Mouse (Mus musculus) thymus, postnatal 25 days (tissue): Measurements from ENCODE around the gene Shroom3.

ENCODE experiments used
- DNase-seq: peaks from one replicate; pipeline ENCODE4 v3.0.0; 2022

Gene Shroom3

DNA sequence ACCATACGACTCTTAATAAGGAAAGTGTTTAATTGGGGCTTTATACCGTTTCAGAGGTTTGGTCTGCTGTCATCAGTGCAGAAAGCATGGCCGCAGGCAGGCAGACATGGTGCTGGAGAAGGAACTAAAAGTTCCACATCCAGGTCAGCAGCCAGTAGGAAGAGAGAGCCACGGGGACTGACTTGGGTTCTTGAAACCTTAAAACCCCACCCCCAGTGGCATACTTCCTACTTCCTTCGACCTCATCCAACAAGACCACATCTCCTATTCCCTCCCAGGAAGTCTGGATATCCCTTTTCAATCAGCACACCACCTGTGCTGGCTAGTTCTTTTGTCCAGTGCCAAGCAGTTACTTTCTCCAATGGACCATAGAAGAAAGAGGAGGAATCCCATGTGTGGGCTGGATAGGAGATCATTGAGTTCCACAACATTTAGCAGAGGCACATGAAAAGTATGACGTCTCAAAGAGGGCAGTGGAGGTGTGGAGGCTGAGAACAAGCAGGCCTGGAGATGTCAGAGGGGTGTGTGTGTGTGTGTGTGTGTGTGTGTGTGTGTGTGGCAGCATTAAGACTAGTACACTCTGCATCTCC lies 76.0 kb downstream of the Shroom3 start:
- no peak for DNase-seq

DNA sequence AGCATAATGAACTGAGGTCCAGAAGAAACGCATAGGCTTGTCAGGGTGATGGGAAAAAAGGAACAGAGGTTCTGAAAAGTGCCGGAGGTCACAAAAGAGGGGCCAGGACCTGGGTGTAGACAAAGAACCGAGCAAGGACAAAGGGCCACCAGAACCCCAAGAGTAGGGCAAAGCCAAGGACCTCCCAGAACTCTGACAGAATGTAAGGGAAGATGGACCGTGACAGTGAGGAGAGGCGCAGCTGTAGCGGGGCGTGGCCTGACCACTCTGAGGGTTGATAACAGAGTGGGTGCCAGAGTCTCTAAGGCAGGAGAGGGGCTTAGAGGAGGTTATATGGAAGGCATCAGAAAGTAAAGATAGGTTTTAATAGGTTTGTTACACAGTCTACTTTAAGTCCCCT lies 77.3 kb downstream of the Shroom3 start:
- DNase-seq = no peak

DNA sequence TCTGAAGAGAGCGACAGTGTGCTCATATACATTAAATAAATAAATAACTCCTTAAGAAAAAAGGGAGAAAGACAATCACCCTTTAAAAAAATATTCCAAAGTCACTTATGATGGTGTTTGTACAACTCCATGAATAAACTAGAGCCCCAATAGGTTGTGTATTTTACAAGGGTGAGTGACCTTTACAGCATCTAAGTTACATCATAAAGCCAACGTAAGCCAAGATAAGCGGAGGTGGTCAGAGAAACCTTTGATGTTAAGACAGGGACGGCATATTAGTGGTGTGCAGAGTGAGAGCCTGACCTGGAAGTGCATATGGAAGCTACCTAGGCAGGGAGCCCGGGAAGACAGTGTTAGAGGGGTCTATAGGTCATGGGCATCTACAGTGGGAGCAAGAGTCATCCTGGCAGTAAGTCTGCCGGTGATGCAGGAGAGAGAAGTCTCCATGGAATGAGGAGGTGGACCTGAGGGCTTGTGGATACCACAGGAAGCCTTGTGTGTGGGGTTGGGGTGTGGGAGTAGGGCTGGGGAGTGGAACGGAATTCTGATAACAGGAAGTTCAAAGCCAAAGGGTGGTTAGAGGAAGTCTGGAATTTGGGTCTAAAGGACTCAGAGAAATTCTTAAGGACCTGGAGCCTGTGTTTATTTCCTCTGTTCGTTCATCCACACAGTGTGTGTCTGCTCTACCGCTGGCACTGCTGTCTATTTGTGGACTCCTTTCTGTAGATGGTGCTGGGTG lies 78.5 kb downstream of the Shroom3 start:
- no peak for DNase-seq

DNA sequence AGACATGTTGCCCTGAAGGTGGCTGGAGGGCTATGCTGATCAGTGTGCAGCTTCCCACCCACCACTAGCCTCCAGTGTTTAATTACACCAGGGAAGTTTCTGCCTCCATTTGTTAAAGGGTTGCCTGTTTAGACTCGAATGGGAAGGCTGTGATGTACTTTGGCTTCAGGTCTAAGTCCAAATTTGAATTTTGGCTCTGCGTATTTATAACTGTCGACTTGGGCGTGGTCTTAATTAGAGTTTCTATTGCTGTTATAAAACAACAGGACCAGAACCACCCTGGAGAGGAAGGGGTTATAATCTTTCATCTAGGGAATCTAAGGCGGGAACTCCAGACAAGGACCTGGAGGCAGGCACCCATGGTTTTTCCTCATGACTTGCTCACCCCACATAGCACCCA lies 79.2 kb downstream of the Shroom3 start:
- no peak for DNase-seq

DNA sequence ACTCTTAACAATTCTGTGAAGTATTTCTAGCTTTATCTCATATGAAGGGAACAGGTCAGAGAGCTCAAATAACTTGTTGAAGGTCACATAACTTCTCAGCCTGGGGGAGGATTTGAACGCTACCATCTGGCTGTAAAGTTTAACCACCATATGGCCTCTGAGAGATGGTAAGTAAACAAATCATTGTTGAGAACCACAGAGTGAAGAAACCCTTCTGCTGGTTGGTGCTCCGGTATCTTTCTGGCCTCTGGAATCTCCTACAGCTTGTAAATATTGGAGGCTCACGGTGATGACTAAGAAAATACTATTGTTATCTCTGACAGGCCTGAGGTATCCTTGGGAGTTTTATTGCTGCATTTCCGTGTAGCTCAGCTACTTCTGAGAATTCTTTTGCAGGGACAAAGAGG lies 80.3 kb downstream of the Shroom3 start:
- no peak for DNase-seq

DNA sequence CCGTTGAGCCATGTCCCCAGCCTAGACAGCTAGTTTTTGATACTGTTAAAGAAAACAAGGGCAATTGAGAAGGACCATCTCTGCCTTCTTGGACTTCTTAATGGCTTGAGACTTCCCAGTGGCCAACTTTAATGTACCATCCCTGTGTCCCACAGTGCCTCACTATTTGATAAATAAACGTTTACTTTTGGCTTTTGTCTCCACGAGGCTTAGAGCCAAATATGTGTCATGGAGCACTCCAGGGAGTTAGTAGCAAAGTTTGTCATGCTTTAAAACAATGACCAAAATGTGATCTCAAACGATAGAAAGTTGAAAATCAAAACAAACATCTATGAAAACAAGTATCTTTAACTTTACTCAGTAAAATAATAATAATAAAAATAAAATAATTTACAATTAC lies 83.1 kb downstream of the Shroom3 start:
- no peak for DNase-seq

DNA sequence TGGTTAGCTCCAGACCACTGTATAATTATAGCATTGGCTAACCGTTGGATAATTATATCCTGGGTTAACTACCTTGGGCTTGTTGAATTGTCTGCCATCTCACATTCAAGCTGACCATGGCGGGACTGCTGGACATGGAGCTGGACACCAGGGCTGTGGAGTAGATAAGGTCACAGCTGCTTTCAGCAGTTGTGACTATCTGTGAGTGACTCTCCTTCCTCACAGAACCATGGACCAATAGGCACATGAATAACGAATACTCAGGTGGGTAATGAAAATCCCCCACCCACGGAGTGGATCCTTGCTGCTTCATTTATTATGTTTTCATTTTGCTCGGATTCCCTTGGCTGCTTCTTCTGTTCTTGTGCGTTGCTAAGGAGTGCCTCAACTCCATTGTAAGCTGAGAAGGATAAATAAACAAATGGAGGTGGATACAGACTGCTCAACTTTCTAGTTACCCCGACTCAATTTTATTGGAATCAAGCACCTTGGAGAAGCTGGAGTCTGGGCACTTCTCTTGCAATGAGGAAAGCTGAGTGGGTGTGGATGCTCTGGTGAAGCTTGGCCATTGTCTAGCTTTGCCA lies 84.1 kb downstream of the Shroom3 start:
- no peak for DNase-seq

DNA sequence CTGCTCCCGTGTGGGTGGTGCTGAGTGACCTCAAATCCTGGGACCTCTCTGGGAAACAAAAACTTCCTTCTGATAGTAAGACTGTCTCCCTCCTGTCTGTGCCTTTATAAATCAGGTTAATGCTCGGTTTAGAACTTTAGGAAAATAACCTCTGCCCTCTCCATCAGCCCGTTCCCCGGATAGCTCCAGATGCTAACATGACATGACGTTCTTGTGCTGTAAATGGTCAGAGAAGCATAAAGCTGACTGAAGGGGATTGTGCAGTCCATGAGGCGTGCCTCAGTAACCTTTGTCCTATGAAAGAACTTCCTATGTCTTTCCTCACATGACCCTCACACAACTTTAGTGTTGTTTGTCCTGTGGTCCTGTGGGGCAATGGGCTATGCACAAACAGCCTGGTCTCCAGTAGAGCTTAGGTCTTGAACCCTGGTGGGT lies 84.6 kb downstream of the Shroom3 start:
- no peak for DNase-seq

DNA sequence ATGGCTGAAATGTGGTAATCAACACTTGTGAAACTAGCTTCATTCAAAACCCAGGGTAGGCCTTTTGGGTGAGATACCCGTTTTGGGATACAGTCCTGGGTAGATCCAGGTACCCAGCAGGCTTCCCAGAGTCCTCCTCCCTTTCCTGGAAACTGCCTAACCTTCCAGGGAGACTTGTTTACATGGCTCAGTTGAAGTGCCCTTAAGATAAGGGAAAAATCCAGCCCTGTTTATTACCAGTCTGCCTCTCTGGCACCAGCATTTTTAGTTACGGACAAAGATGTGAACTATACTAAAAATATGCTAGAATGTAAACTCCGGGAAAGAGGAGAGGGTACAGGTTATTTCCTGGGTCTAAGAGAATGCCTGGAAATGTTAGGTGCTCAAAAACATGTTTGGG lies 90.6 kb downstream of the Shroom3 start:
- no peak for DNase-seq

DNA sequence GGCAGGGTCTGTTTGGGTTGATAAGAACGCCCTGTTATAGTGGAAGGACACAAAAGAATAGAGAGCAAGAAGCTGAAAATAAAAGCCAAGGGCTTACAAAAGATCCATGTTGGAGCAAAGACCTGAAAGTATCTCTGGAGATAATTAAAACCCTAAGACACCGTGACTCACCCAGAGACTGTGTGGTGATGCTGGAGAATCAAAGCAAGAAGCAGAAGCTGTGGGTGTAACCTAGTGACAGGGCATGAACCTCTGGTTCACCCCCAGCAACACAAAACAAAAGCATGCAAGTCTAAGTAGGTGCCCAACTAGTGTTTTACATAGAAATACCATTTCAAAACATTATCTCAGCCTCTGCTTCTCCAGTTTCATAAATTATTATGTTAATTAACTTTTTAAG lies 91.2 kb downstream of the Shroom3 start:
- no peak for DNase-seq

DNA sequence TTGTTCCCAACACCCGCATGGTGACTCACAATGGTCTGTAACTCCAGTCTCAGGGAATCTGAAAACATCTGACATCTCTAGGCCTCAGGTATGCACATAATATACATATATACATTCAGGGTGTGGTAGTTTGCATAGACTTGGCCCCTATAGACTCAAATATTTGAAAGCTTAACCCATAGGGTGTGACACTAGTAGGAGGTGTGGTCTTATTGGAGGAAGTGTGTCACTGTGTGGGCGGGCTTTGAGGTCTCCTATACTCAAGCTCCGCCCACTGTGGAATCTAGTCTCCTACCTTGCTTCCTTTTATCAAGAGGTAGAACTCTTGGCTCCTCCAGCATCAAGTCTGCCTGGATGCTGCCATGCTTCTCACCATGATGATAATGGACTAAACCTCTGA lies 91.7 kb downstream of the Shroom3 start:
- DNase-seq = no peak

DNA sequence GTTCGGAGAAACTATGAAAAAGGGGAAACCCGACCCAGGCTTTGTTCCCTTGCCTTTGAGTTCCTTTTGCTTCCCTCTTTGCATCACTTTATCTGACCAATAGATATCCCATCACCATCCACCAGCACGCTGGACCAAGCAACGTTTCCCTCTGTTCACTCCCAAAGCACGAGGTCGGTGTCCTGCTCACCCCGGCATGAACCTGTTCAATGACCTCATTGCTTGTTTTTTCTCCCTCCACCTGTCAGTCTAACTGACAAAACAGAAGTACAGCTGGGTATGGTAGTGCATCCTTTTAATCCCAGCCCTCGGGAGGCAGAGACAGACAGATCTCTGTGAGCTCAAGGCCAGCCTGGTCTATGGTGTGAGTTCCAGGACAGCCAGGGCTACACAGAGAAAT lies 95.2 kb downstream of the Shroom3 start:
- DNase-seq = no peak

DNA sequence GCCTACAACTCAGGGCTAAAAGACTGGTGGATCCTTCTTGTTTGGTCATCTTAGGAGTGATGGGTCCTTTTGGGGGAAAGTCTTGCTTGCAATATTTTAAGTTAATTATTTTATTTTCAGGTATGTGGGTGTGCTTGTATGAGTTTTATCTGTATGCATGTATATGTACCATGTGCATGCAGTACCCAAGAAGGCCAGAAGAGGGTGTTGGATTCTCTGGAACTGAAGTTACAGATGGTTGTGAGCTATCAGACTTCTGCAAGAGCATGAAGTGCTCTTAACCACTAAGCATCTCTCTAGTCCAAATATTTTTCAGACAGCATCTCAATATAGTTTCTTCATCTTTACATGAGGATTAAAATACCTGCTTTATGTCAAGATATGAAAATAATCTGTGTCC lies 97.8 kb downstream of the Shroom3 start:
- DNase-seq = no peak

DNA sequence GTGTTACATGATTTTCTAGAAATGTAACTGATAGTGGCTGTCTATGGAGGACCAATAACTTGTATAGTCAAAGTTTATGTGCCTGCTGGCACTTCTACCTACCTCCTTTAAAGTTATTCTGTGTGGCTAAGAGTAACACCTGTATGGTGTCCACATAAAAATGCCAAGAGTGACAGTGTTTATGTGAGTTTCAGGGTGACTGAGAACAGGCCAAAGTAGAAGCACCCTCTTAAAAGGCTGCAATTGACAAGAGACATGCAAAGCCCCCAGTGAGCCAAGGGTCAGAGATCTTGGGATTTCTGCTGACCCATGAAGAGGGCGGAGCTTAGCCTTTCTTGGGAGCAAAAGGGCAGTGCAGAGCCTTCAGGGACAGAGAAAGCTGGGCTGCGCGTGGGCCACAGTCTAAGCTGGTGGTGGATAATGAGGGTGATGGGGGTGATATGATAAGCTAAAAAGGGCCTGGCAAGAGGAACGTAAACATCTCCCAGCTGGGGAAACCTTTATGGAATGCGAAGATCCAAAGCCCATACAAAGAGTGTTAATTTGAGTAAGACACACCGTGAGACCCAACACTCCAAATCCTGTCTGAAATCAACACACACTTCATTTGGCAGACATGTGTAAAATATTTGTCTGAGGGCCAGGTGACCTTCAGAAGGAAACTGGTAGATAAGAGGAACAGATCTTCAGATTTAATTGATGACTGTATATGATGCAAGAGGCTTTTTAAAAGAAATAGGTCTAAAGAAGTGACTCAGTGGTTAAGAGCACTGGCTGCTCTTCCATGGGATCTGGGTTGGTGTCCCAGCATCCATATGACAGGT lies 101.0 kb downstream of the Shroom3 start:
- DNase-seq = no peak

DNA sequence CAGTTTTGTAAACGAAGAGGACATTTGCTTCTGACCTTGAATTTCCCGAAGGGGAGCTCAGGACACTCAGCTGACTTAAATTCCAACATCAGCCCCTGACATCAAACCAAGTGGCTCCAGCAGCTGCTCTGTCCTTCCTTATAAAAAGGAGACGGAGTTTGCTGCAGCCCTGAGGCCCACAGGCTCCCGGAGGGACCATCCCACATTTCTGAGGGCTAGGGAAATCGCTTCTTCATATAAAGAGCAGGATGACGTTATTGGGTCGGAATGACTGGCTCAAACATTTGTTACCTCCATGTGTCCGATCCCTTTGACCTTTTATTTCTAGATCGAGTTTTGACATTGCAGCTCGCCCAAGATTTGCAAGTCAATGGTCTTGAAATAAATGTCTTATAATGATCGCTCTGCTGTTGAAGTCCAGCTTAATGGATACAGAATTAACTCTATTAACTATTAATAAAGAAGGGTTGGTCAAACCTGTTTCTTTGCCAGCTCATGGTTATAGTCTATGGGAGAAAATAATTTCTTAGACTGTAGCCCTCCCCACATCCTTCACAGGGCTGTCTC lies 102.7 kb downstream of the Shroom3 start:
- DNase-seq = no peak

DNA sequence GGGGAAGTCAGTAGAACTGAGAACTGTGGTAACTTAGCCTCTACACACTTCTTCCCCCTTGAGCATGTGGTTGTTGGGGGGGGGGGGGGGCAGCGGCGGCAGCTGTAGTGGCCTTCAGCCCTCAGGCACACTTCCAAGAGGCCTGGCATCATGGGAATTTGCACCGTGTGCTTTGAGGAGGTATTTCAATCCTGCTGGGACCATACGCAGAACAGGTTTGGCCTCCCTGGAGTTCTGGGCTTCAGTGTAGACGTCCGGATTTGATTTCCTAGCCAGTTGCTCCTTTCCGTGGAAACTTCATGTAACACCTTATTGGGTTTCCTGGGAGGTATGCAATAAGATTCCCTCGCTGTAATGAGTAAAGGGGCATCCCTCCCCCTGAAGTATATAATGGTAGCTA lies 105.8 kb downstream of the Shroom3 start:
- no peak for DNase-seq

DNA sequence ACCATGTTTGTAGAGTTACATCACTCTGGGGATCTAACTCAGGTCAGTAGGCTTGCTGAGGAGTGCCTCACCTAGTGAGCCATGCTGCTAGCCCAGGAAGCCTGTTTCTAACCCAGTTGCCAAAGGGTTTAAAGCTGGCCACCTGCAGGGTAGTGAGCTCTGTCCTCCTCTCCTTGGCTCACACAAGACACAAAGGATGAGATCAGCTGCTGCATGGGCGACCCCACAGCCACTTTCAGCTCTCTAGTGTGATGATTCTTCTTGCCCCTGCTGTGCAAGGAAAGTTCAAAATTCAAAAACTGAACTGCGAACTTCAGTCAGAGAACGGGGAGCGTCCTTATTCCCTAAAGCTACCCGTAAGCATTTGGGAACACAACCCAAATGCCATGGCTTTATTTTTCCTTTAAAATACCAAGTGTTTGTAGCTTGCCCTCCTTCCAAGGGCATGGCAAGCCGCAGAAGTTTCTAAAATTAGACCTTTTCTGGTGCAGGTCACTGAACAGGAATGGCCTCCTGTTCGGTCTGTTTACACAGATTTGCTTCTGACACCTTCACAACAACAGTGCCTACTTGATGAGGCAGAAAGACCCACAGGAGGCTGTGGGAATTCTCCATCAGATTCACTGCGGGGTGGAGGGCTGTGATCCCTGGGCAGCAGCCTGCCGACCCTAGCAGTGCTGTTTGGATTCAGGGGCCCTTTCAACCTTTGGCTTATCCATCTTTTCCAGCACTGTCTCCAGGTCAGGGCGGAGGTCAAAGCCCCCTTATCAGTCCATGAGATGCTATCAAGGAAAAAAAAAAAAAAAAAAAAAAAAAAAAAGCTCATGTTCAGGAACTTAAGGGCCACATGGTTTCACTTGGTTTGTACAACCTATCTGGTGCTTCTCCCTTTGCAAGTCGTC lies 113.1 kb downstream of the Shroom3 start:
- DNase-seq = no peak

DNA sequence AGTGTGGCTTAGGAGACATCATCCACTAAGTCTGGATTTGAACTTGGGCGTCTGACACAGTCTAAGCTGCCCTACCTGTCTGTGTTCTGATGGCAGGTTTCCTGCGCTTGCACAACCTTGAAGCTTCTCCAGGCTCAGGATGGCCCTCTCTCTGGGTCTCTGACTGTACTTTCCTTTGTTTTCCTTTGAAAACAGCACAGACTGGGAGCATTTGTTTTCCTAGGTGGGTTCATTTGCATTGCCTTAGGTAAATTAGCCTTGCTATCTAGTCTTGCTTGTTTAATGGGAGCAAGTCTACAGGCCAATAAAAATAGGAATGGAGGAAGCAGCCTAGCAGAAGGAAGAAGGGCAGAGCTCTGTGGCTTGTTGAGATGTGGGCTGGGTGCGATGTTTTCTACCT lies 114.7 kb downstream of the Shroom3 start:
- DNase-seq = no peak

DNA sequence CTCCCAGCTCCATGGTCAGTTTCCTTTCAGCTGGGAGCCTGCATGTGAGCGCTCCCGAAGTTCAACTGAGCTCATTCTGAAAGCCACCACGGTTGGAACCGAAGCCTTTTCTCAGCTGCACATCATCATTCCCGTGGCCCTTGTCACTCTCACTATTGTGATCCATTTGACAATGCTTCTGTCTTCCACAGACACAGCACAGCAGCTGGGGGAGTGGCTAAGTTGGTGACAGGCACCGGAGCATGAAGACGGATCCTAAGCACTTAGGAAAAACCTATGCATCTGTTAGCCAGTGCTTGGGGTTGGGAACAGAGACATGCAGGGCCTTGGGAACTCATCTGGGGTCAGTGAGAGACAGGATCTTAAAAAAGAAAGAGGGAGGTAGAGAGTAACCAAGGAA lies 121.1 kb downstream of the Shroom3 start:
- no peak for DNase-seq

DNA sequence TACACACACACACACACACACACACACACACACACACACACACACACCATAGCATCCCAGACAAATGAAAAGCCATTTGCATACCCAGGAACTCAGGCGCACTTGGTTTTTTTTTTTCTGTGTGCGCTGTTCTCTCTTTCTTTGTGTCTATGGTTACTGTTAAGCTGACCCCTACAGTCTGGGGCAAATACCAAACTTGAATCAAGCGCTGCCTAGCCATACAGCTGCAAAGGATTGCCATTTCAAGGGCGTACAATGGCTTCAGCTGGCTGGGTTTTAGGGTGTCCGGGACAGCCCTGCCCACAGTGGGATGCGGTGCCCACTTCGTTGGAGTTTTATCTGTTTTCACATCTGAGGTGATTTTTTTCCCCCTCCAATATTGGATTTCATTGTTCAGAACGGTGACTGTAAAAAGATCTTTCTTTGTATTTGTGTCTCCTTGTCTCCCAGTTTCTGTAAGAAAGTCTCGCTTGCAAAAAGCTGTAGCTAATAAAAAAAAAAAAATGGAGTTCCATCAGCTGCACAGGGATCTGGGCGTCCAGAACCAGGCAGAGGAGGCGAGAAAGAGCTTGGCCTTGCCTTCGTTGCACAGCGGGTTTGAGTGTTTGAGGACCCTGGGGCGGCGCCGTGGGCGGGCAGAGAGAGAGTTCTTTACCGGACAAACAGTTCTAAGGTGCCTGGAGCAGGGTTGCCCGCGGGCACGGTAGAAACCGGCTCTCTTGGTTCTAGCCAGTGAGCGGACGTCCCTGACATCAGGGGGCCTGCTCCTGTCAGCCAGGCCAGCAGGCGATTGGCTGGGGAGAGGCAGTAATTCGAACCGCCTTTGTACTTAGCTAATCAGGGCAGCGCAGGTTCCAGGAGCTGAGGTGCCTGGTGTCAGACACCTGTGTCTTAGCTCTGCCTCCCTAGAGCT lies 125.5 kb downstream of the Shroom3 start:
- no peak for DNase-seq

DNA sequence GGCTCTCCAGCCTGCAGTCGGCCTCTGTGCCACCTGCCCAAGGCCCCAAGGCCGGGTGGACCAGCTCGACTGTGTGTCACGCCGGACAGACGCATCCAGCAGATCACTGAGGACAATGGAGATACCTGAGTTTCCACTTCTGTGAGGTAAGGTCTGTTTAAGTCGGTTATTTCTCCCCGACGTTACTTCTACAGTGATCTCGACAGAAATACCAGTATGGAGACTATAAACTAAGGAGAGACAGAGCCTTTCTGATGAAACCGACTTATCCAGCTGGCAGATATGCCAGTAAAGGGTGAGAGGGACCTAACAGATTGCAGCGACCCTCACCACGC lies 126.1 kb downstream of the Shroom3 start:
- DNase-seq = no peak
